Mouse (Mus musculus) small intestine, adult 2 months (tissue): ENCODE data around the gene Sept8. TPM values are rescaled to one million over a fixed set of nuclear protein-coding genes. Genes with fewer than 3 reads are reported as not detected.
"Not testable (repeated sequence)": the region's sequence is repeated elsewhere in the genome, so short reads cannot be mapped to it uniquely, and the experiment has no call there.

Source experiments
- H3K27ac ChIP-seq: fragments of 200-500 bp; 2 replicates; pipeline ENCODE4 v1.5.1; 2012; ENCODE audit warnings: low read depth, low read length, control low read depth, inconsistent platforms; ENCODE audit not compliant: insufficient read depth
- H3K27me3 ChIP-seq: fragments of 200-500 bp; 2 replicates; pipeline ENCODE4 v1.6.1; 2012; ENCODE audit warnings: mild to moderate bottlenecking, moderate library complexity, low read length, inconsistent platforms; ENCODE audit not compliant: control insufficient read depth, insufficient read depth
- H3K36me3 ChIP-seq: fragments of 200-500 bp; 2 replicates; pipeline ENCODE4 v1.6.1; 2012; ENCODE audit warnings: mild to moderate bottlenecking, low read length, control low read depth, inconsistent platforms; ENCODE audit not compliant: control insufficient read depth, insufficient read depth
- H3K4me1 ChIP-seq: fragments of 200-500 bp; 2 replicates; pipeline ENCODE4 v1.6.1; 2012; ENCODE audit warnings: low read length, inconsistent platforms, mixed read lengths; ENCODE audit not compliant: control insufficient read depth, insufficient read depth, insufficient read length
- H3K4me3 ChIP-seq: fragments of 200-500 bp; 2 replicates; pipeline ENCODE4 v1.5.1; 2012; ENCODE audit warnings: low read depth, mild to moderate bottlenecking, control low read depth, inconsistent platforms, low read length, moderate library complexity
- CTCF ChIP-seq: fragments of 200-500 bp; IDR thresholded peaks from 2 replicates; pipeline ENCODE4 v1.5.1; 2012; ENCODE audit warnings: low read depth, mild to moderate bottlenecking, control low read depth, inconsistent platforms, low read length, moderate library complexity, mixed read lengths; ENCODE audit not compliant: insufficient replicate concordance, insufficient read length; ENCODE audit errors: extremely low read depth
- POLR2A ChIP-seq: fragments of 200-500 bp; IDR thresholded peaks from 2 replicates; pipeline ENCODE4 v1.6.1; 2012; ENCODE audit warnings: low read depth, mild to moderate bottlenecking, control low read depth, inconsistent platforms, low read length, moderate library complexity
- WGBS: fragments of 180-500 bp; shearing (Covaris S2); methylation state at CpG from one replicate; pipeline ENCODE4 v1.1.7; 2018; 5-methylcytosine and 5-hydroxymethylcytosine counted together
- polyA plus RNA-seq: library from polyadenylated mRNA; depleted of rRNA; stranded (reverse); fragments of >200 nt; gene quantifications from 2 replicates; pipeline ENCODE4 v1.2.3, GENCODE M21; 2012

Sept8 gene
- polyA plus RNA-seq, 1 experiment: 9.7 TPM

- 74% methylated on average over 7 of the region's 7 CpGs for WGBS
- TF ChIP-seq CTCF: no peak
- TF ChIP-seq POLR2A: no peak
Measured at GRCm38 (mm10) chr11:53543021-53543420, 24.0 kb downstream of the Sept8 start.

GRCm38 (mm10) chr11:53546271-53546670 lies 27.2 kb downstream of the Sept8 start:
- Histone ChIP-seq H3K27ac (no peak overlapping the region), H3K4me1 (no peaks in the 10 kb centered on the region), H3K4me3 (no peak overlapping the region), H3K27me3 (no peaks in the 10 kb centered on the region), H3K36me3 (peaks cover 1% of the 10 kb centered on the region; the same call in 1 of the 2 replicates)
- WGBS: 58% methylated on average over 6 of the region's 6 CpGs
- no peak for TF ChIP-seq CTCF
- no peak for TF ChIP-seq POLR2A

More at GRCm38 (mm10) chr11:53543021-53543420, 24.0 kb downstream of the Sept8 start:
- Histone ChIP-seq H3K36me3 (peaks cover 8% of the 10 kb centered on the region), H3K27ac (no peak overlapping the region), H3K4me3 (no peak overlapping the region), H3K27me3 (no peaks in the 10 kb centered on the region), H3K4me1 (no peaks in the 10 kb centered on the region)

DNA sequence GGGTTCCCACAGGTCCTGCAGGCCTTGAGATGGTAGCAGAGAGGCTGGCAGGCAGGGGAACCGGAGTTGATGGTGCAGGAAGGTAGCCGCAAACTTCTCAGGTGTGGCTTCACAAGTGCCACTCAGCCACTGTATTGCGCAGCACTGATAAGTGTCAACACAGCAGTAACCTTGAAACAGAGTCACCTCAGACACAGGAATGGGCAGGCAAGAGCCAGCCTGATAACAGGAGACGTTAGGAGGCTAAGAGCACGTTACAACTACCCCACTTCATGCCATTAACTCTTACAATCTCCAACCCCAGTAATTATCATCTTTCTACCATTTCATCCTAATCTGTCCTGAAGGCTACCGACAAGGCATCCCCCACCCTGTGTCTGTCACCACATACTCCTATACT lies 28.5 kb downstream of the Sept8 start:
- TF ChIP-seq CTCF: no peak
- no peak for TF ChIP-seq POLR2A
- H3K4me1 ChIP-seq: no peaks in the 10 kb centered on the region
- no peaks in the 10 kb centered on the region for H3K36me3 ChIP-seq
- 53% methylated on average over 6 of the region's 6 CpGs for WGBS
- H3K27me3 ChIP-seq: no peaks in the 10 kb centered on the region
- no peak overlapping the region for H3K27ac ChIP-seq
- H3K4me3 ChIP-seq: no peak overlapping the region

- Histone ChIP-seq H3K4me3 (no peak overlapping the region), H3K4me1 (no peaks in the 10 kb centered on the region), H3K27ac (no peak overlapping the region), H3K36me3 (no peaks in the 10 kb centered on the region), H3K27me3 (no peaks in the 10 kb centered on the region)
- TF ChIP-seq POLR2A (no peak), CTCF (no peak)
- 80% methylated on average over 19 of the region's 19 CpGs for WGBS
Measured at GRCm38 (mm10) chr11:53548036-53548605, 29.1 kb downstream of the Sept8 start.

- 94% methylated on average over 1 of the region's 1 CpGs for WGBS
- Histone ChIP-seq H3K36me3 (no peaks in the 10 kb centered on the region), H3K4me3 (no peak overlapping the region), H3K27me3 (no peaks in the 10 kb centered on the region), H3K27ac (no peak overlapping the region), H3K4me1 (no peaks in the 10 kb centered on the region)
- no peak for TF ChIP-seq POLR2A
Measured at GRCm38 (mm10) chr11:53550714-53551113, 31.7 kb downstream of the Sept8 start.

- Histone ChIP-seq H3K27me3 (no peaks in the 10 kb centered on the region), H3K36me3 (no peaks in the 10 kb centered on the region), H3K27ac (no peak overlapping the region), H3K4me3 (no peak overlapping the region), H3K4me1 (no peaks in the 10 kb centered on the region)
- TF ChIP-seq CTCF (no peak), POLR2A (no peak)
- WGBS: 66% methylated on average over 12 of the region's 12 CpGs
Measured at GRCm38 (mm10) chr11:53551754-53552153, 32.7 kb downstream of the Sept8 start.

- H3K27ac ChIP-seq, H3K27me3 ChIP-seq, H3K4me1 ChIP-seq, H3K4me3 ChIP-seq, H3K36me3 ChIP-seq: not testable (repeated sequence)
- WGBS: 95% methylated on average over 14 of the region's 20 CpGs
Measured at GRCm38 (mm10) chr11:53556529-53556928, 37.5 kb downstream of the Sept8 start.

GRCm38 (mm10) chr11:53557992-53558391 lies 38.9 kb downstream of the Sept8 start:
- not testable (repeated sequence) for H3K36me3 ChIP-seq, H3K27me3 ChIP-seq, H3K27ac ChIP-seq, H3K4me1 ChIP-seq, H3K4me3 ChIP-seq
- 37% methylated on average over 2 of the region's 3 CpGs for WGBS

DNA sequence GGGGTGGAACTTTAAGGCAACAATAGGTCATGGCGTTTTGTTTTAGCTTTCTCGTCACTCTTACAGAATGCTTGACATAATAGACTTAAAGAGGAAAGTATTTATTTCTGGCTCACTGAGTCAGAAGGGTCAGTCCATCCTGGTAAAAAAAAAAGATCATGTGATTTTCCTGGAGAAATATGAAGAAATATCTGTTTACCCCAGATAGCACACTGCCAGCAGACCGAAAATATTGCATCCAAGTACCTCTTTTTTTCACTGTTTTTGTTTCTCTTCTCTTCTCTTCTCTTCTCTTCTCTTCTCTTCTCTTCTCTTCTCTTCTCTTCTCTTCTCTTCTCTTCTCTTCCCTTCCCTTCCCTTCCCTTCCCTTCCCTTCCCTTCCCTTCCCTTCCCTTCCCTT lies 40.9 kb downstream of the Sept8 start:
- H3K4me3 ChIP-seq, H3K27ac ChIP-seq, H3K4me1 ChIP-seq, H3K36me3 ChIP-seq, H3K27me3 ChIP-seq: not testable (repeated sequence)
- WGBS: 87% methylated on average over 2 of the region's 3 CpGs
